Comparison of ENCODE assay signal across 15 mouse cellular contexts in genomic region chr19:60074986-60075385, GRCm38 (mm10).
"Had no signal": no experiment of that assay in that cellular context is flagged by ENCODE, and none has a peak within 500 bp of the region (broad histone marks: within the 10 kb centered on the region; RNA-seq: fewer than 3 reads in every experiment).

No protein-coding gene starts in this region.

- H3K4me1 ChIP-seq: kidney, embryonic 15.5 days; limb, embryonic 10.5 days; liver, embryonic 15.5 days; neural tube, embryonic 12.5 days had no signal

- H3K36me3 ChIP-seq: kidney, embryonic 15.5 days; limb, embryonic 10.5 days; liver, embryonic 15.5 days; midbrain, embryonic 10.5 days; neural tube, embryonic 12.5 days had no signal

- DNase-seq: kidney, postnatal 14 days; lung, adult 2 months; lung, postnatal 36 days; midbrain, embryonic 14.5 days; right cerebral cortex, postnatal 4 days; spleen, adult 18-20 months; thymus, adult 18-20 months; thymus, postnatal 14 days had no signal

- H3K9me3 ChIP-seq: kidney, embryonic 15.5 days; limb, embryonic 10.5 days; liver, embryonic 15.5 days; midbrain, embryonic 10.5 days; neural tube, embryonic 12.5 days had no signal

- H3K4me2 ChIP-seq: kidney, embryonic 15.5 days; liver, embryonic 11.5 days; liver, embryonic 15.5 days; neural tube, embryonic 12.5 days had no signal

- H3K27me3 ChIP-seq: kidney, embryonic 15.5 days; liver, embryonic 15.5 days; neural tube, embryonic 12.5 days had no signal

- H3K9ac ChIP-seq: kidney, embryonic 15.5 days; liver, embryonic 15.5 days; neural tube, embryonic 12.5 days had no signal

- H3K4me3 ChIP-seq: kidney, embryonic 15.5 days; limb, embryonic 10.5 days; liver, embryonic 15.5 days; midbrain, embryonic 10.5 days; neural tube, embryonic 12.5 days had no signal

- H3K27ac ChIP-seq: kidney, embryonic 15.5 days; limb, embryonic 10.5 days; liver, embryonic 15.5 days; midbrain, embryonic 10.5 days; neural tube, embryonic 12.5 days had no signal

- ATAC-seq: lung, postnatal 0 days had no signal
